Mouse (Mus musculus) C2C12 (cell line): ENCODE data around the gene Slc1a3. TPM values are rescaled to one million over a fixed set of nuclear protein-coding genes. Genes with fewer than 3 reads are reported as not detected.

Source experiments
- H3K27me3 ChIP-seq: one replicate; pipeline ENCODE4 v1.6.1; 2011; ENCODE audit not compliant: control insufficient read depth, insufficient read depth, insufficient read length
- H3K36me3 ChIP-seq: one replicate; pipeline ENCODE4 v1.6.1; 2011; ENCODE audit not compliant: control insufficient read depth, insufficient read depth
- H3K4me3 ChIP-seq: one replicate; pipeline ENCODE4 v1.5.1; 2011; ENCODE audit warnings: mild to moderate bottlenecking, control low read depth; ENCODE audit not compliant: poor library complexity, insufficient read depth, severe bottlenecking
- H3K79me2 ChIP-seq: one replicate; pipeline ENCODE4 v1.6.1; 2011; ENCODE audit not compliant: control insufficient read depth, insufficient read depth
- H3K79me3 ChIP-seq: one replicate; pipeline ENCODE4 v1.6.1; 2011; ENCODE audit warnings: low read depth, control low read depth
- H3ac ChIP-seq: one replicate; pipeline ENCODE3; 2011; ENCODE audit warnings: low read depth; ENCODE audit not compliant: control insufficient read depth, insufficient read length
- CEBPB ChIP-seq: IDR thresholded peaks from one replicate; pipeline ENCODE4 v1.6.1; 2011; ENCODE audit warnings: low read depth, mild to moderate bottlenecking, control low read depth, moderate library complexity
- CTCF ChIP-seq: IDR thresholded peaks from one replicate; pipeline ENCODE4 v1.5.1; 2011; ENCODE audit not compliant: control insufficient read depth, insufficient read depth, insufficient read length
- FOSL1 ChIP-seq: IDR thresholded peaks from one replicate; pipeline ENCODE4 v1.8.0; 2011; ENCODE audit warnings: mild to moderate bottlenecking, low read length; ENCODE audit not compliant: poor library complexity, insufficient read depth, severe bottlenecking
- MAX ChIP-seq: IDR thresholded peaks from one replicate; pipeline ENCODE4 v1.6.1; 2011; ENCODE audit warnings: mild to moderate bottlenecking, control low read depth
- MYOD1 ChIP-seq: IDR thresholded peaks from one replicate; pipeline ENCODE4 v1.6.1; 2011; ENCODE audit warnings: low read depth; ENCODE audit not compliant: control insufficient read depth, insufficient read length
- MYOG ChIP-seq: IDR thresholded peaks from one replicate; pipeline ENCODE4 v1.6.1; 2011; ENCODE audit not compliant: control insufficient read depth, insufficient read length; ENCODE audit errors: extremely low read depth
- USF1 ChIP-seq: IDR thresholded peaks from one replicate; pipeline ENCODE4 v1.6.1; 2011; ENCODE audit warnings: low read depth, mild to moderate bottlenecking, control low read depth, moderate library complexity
- polyA plus RNA-seq: library from polyadenylated mRNA; unstranded; fragments of >200 nt; fragmentation: generic; extraction: Trizol; gene quantifications from one replicate; pipeline ENCODE4 v1.2.1, GENCODE M21; 2012; ENCODE audit warnings: missing spikeins

Gene Slc1a3
- polyA plus RNA-seq, 1 experiment: 3.8 TPM

DNA sequence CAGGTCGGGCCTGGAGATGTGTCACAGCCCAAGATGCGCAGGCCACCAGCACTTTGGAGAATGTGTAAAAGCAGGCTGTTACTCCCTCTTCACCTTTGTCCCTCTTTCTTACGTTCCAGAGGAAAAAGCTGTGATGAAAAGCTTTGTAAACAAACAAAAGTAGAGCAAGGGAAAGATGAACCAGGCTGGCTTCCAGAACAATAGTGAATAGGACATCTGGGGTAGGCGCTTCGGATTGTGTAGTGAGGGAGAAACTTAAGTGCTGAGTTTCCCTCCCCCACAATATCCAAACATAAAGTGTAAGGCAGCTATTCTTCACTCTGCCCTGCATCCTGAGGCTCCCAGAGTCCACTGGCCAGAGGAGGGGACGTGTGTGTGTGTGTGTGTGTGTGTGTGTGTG lies 31.0 kb upstream of the Slc1a3 start:
- Histone ChIP-seq H3K36me3 (no peaks in the 10 kb centered on the region), H3K79me2 (no peaks in the 10 kb centered on the region), H3K27me3 (no peaks in the 10 kb centered on the region), H3ac (no peak overlapping the region), H3K79me3 (no peaks in the 10 kb centered on the region), H3K4me3 (no peak overlapping the region)
- TF ChIP-seq CTCF: no peak
- no peak for TF ChIP-seq MYOG
- no peak for TF ChIP-seq MAX
- TF ChIP-seq CEBPB: no peak
- TF ChIP-seq USF1: no peak
- TF ChIP-seq FOSL1: no peak
- no peak for TF ChIP-seq MYOD1

- no peaks in the 10 kb centered on the region for H3K79me2 ChIP-seq
- no peak overlapping the region for H3ac ChIP-seq
- TF ChIP-seq MAX (no peak), MYOG (no peak), MYOD1 (no peak), CEBPB (no peak)
- H3K36me3 ChIP-seq: no peaks in the 10 kb centered on the region
- no peaks in the 10 kb centered on the region for H3K79me3 ChIP-seq
- H3K4me3 ChIP-seq: no peak overlapping the region
- no peaks in the 10 kb centered on the region for H3K27me3 ChIP-seq
Observed at GRCm38 (mm10) chr15:8740724-8741123, 30.2 kb upstream of the Slc1a3 start.

GRCm38 (mm10) chr15:8738156-8738555 lies 27.6 kb upstream of the Slc1a3 start:
- Histone ChIP-seq H3K36me3 (no peaks in the 10 kb centered on the region), H3K79me2 (no peaks in the 10 kb centered on the region), H3ac (no peak overlapping the region), H3K27me3 (no peaks in the 10 kb centered on the region), H3K4me3 (no peak overlapping the region), H3K79me3 (no peaks in the 10 kb centered on the region)
- no peak for TF ChIP-seq CEBPB
- peak; percentile 35 for TF ChIP-seq USF1
- TF ChIP-seq CTCF: no peak

DNA sequence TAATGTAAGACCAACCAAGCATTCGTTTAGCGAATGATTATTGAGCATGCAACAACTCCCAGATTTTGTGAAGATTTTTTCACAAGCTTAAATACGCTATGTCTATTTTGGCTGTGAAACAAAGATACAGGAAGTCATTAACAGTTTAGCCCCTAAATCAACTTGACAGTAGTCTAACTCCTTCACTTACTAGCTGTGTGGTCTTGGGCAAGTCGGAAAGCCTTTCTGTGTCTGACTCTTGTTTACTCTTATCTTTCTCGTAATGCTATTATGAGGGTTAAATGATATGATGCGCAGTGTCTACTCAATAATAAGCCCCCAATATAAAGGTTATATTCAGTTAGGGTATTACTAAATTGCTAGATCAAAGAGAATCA lies 23.8 kb upstream of the Slc1a3 start:
- no peaks in the 10 kb centered on the region for H3K79me2 ChIP-seq
- H3K27me3 ChIP-seq: no peaks in the 10 kb centered on the region
- no peaks in the 10 kb centered on the region for H3K36me3 ChIP-seq
- no peaks in the 10 kb centered on the region for H3K79me3 ChIP-seq
- no peak for TF ChIP-seq CTCF
- no peak for TF ChIP-seq FOSL1
- TF ChIP-seq MYOD1: no peak
- no peak for TF ChIP-seq MAX
- no peak for TF ChIP-seq MYOG
- no peak overlapping the region for H3ac ChIP-seq
- H3K4me3 ChIP-seq: no peak overlapping the region

DNA sequence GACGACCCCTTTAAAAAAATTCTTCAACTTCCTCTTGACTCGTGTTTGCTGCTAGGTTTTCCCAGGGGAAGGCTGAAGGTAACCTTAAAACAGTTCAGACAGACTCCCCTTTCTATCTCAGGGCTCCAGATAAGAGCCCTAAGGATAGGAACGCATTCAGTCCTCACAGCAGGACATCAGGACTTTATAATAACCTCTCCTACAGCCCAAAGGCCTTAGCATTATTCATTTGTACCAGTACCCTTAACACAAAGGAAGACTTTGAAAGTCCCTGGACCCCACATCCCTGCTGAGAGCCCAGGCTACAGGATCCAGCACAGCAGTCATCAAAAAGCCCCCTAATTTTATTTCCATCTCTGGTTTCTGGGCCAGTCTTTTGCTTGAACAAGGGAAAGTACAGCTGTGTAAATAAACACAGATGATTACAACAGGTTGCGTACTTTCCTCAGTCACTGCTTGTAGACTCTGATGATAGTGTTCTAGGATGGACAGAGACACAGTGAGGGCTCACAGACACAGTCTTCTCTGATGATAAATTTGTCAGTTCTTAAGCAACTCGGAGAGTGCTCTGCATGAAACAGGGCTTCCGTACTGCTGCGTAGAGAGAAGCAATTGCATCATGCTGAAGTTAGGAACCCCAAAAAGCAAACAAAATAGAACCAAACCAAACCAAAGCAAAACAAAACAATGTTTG lies 23.3 kb upstream of the Slc1a3 start:
- no peak overlapping the region for H3ac ChIP-seq

DNA sequence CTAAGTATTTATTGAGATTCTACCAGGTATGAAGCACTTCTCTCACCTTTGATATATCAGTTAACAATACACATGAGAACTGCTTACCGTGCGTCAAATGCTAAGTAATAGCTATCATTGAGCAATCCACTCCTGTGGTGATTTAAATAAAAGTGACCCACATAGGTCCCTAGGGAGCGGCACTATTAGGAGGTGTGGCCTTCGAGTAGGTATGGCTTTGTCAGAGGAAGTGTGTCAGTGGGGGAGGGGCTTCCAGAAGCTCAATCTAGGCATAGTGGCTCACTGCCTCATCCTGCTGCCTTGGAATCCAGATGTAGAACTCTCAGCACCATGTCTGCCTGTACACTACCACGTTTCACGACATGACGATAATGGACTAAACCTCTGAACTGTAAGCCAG lies 18.3 kb upstream of the Slc1a3 start:
- TF ChIP-seq CEBPB (no peak), CTCF (no peak), FOSL1 (no peak), MYOD1 (no peak), MYOG (no peak), USF1 (no peak), MAX (no peak)
- H3K36me3 ChIP-seq: no peaks in the 10 kb centered on the region
- H3K79me2 ChIP-seq: no peaks in the 10 kb centered on the region
- H3ac ChIP-seq: no peak overlapping the region
- H3K4me3 ChIP-seq: no peak overlapping the region
- no peaks in the 10 kb centered on the region for H3K79me3 ChIP-seq
- H3K27me3 ChIP-seq: no peaks in the 10 kb centered on the region

More for the DNA sequence above, 23.3 kb upstream of the Slc1a3 start:
- Histone ChIP-seq H3K27me3 (no peaks in the 10 kb centered on the region), H3K79me2 (no peaks in the 10 kb centered on the region), H3K79me3 (no peaks in the 10 kb centered on the region), H3K4me3 (no peak overlapping the region), H3K36me3 (no peaks in the 10 kb centered on the region)
- no peak for TF ChIP-seq CEBPB
- TF ChIP-seq MYOD1: no peak
- no peak for TF ChIP-seq USF1
- no peak for TF ChIP-seq FOSL1
- TF ChIP-seq MYOG: no peak
- no peak for TF ChIP-seq MAX
- no peak for TF ChIP-seq CTCF
